Mouse (Mus musculus): ENCODE results near the gene Acaca. TPM values are rescaled to one million over a fixed set of nuclear protein-coding genes. Genes with fewer than 3 reads are reported as not detected.
"Not testable (repeated sequence)": the region's sequence is repeated elsewhere in the genome, so short reads cannot be mapped to it uniquely, and the experiment has no call there.

Gene Acaca
- total RNA-seq, 2 experiments from 2014 or later: 11.4 to 12.5 TPM

- no peak for DNase-seq
- intact Hi-C loops (cut with DNase I): no loop called here
These were observed 176.0 kb downstream of the Acaca start for GRCm38 (mm10) chr11:84305474-84305873.

- intact Hi-C loops (cut with DNase I): no loop called here
- DNase-seq: no peak
These were observed 176.8 kb downstream of the Acaca start for GRCm38 (mm10) chr11:84306158-84306742.

DNA sequence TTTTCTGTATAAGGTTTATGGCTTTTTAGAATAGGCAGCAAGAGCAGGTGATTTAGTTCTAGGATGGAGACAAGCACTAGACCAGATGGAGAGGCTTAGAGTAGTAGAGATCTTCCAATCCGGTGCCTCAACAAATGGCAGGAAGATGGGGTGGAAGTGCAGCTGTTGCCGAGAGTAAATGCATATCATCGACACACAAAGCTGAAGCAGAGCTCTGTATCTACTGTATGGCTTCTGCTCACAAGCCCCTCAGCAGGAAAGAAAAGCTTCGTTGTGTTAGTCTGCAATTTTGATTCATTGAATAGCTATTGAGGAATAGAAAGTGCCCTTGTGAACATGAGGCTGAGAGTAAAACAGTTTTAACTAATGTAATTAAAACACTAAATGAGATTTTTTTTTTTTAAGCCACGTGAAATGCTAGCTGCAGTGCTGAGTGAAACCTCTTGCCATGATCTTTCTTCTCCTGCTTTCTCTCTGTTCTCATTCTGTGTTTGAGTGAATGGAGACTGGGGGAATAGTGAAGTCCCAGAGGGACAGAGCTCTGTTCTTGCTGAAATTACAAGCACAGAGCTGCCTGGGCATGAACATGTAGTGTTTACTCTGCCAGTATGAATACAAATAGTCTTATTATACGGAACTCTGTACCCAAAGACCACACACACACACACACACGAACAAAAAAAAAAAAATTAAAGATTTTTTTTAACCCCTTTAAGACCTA, 194.7 kb downstream of the Acaca start:
- intact Hi-C loops (cut with DNase I): no loop called here
- DNase-seq: no peak

DNA sequence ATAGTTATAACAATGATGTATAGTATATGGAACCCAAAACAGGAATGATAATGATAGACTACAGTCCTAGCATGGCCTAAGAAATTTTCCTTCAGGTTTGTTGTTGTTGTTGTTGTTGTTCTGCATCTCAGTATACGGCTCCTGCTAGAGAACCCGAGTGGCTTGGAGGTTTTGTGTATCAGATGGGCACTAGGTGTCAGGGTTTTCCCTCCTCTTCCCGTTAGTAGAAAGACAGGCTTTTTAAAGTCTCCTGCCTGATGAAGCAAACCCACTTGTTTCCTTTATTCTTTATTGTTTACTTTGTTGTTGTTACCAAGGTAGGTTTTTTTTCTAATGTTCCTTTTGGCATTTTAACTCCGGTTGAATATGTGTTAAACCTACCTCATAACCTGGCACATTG, 197.6 kb downstream of the Acaca start:
- intact Hi-C loops (cut with DNase I): no loop called here
- no peak for DNase-seq

DNA sequence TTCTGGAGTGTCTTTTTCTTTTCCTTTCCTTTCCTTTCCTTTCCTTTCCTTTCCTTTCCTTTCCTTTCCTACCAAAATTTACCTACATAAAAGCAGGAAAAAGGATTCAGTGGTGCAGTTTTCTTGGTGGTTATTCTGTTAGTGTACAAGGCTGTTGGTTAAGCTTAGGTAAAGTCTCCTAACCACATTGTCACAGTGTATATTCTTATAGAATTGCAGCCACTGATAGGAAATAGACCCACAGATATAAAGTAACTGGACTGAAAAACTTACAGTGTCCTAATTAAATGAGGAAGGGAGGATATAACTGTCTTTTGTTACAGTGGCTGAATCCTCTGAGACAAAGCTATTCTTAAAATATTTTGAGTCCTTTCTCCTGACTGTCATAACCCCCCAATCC, 202.9 kb downstream of the Acaca start:
- intact Hi-C loops (cut with DNase I): no loop called here

DNA sequence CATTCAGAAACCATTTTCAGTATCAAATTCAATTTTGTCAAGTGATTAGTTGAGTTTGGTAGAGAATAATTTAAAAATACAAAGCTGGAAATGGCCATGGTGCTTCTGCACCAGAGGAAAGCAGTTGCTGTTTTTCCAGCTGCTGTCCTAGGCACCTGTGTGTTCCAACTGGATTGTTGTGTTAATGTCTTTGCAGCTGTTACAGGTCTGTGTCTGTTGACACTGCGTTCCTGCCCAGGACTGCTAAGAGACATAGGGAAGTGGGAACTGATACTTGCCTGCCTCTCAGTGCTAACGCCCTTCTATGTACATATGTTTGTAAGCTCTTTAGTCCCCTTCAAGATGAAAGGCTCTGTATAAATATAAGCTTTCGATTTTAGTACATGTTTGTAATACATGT, 203.4 kb downstream of the Acaca start:
- intact Hi-C loops (cut with DNase I): no loop called here
- DNase-seq: no peak

More for the DNA sequence above, 202.9 kb downstream of the Acaca start:
- no peak for DNase-seq

GRCm38 (mm10) chr11:84338273-84338672, 208.8 kb downstream of the Acaca start:
- DNase-seq; intact Hi-C loops (cut with DNase I): not testable (repeated sequence)

DNA sequence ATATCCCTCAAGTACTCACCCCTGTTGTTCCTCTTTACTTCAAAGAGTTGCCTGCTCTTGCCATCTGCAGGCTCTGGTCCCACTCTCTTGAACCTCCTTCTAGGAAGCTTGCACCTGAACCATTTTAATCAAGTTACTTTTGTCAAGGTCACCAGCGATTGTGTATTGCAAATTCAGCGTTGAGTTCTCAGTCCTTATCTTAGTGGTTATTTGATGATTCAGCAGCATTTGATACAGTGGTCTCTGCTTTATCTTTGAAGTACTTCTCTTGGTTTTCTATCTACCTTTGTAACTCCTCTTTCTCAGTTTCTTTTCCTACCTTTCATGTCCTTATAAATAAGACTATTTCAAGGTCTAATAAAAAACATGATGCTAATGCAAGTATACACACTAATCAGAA, 211.2 kb downstream of the Acaca start:
- intact Hi-C loops (cut with DNase I): no loop called here
- no peak for DNase-seq

DNA sequence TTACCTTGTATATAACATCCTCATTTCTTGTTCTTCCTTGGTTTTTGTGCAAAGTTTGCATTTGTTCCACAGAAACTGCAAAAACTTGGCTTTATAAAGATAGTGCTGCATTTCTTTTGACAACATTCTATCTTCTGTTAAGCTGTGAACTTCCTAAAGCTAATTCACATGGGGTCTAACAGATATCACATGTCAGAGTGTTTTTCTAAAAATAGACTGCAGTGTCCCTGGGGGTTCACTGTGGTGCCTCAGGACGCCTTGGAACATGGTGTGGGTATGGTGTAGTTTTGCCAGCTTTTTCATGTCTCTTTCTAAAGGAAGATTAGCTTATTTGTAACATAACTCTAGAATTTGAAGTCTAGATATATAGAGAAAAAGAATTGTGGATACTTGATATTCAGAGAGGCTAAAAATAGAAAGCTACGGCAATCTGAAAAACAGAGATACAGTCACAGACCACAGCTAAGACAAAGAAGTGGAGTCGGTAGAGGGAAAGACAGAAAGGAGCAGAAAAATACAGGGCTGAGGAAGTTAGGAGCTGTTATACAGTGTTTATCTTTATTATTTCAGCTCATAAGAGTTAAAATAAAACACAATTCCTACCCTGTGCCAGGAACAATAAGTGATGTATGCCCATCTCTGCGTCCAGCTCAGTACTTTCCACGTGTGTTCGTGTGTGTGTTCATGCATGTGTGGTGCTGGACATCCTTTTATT, 215.2 kb downstream of the Acaca start:
- intact Hi-C loops (cut with DNase I): no loop called here
- no peak for DNase-seq

DNA sequence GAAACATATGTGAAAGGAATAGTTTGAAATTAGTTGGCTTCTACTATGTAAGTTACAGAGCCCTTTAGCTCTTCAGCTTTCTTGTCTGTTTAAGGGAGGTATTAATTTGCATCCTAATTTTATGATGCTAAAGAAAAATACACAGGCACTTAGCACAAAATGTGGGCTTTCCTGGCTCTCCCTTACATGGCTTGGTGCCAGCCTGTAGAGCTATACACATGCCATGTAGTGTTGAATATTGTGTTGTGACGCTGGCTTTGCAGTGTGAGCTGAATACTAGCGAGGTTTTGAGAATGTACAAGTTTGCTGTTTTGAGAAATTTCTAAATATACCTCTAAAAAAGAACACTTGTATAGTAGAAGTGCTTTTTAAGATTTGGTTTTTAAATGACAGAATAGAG, 218.3 kb downstream of the Acaca start:
- no peak for DNase-seq
- intact Hi-C loops (cut with DNase I): no loop called here

GRCm38 (mm10) chr11:84348843-84349825, 219.7 kb downstream of the Acaca start:
- intact Hi-C loops (cut with DNase I): no loop called here

DNA sequence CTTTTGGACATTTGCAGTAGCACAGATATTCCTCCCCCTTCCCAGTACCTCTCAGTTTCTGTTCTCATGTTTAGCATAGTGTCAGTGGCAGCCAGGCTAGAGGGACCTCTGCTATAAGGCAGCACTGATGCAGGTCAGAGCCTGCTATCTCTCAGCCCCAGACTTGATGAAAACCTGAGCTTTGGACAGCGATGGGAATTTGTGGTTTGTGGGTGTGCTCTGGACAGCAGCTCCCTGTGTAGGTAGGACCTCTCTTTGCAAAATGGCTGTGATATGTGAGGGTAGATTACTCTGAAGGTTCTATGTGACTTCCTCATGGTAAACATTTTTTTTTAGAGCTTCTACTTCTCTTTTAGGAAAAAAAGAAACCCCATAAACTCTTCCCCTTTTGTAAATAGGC, 221.7 kb downstream of the Acaca start:
- DNase-seq: no peak
- intact Hi-C loops (cut with DNase I): no loop called here

More at GRCm38 (mm10) chr11:84348843-84349825, 219.7 kb downstream of the Acaca start:
- no peak for DNase-seq

DNA sequence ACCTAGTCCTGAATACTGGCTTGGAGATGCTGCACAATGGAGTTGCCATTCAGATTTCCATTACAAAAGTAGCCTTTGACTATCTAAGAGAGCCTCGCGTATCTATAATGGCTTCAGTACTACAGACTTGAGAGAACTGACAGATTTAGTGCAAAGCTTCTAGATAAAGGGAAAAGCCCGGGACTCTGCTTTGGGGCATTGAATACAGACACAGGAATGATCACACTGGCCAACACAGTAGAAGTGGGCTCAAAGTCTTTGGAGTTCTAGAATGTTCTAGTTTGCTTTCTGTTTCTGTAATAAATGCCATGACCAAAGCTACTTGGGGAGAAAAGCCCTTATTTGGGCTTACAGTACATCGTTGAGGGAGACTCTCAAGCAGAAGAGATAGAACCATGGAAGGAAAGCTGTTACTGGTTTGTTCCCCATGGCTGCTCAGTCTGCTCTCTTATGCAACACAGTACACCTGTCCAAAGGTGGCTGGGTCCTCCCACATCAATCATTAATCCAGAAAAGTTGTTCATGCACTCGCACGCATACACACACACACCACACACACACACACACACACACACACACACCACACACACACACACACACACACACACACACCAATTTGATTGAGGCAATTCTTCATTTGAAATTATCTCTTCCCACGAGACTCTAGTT, 223.7 kb downstream of the Acaca start:
- intact Hi-C loops (cut with DNase I): no loop called here
- DNase-seq: no peak

- intact Hi-C loops (cut with DNase I): no loop called here
These were observed 227.8 kb downstream of the Acaca start for GRCm38 (mm10) chr11:84357304-84357703.

DNA sequence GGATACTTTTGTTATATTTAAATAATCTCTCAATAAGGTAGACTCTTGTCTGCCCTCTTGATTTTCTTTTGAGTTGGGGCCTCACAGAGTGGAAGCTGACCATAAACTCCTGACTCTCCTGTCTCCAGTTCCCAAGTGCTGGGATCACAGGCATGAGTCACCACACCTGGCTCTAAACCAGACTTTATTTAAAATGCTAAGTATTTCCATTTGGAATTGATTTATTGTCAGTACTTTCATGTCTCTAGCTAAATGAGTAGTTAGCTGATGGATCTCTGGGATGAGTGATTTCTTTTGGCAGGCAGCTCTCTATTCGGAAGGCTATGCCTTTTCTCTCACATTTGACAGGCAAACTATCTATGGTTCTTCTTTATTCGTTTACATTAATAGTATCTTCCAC, 228.3 kb downstream of the Acaca start:
- intact Hi-C loops (cut with DNase I): no loop called here
- DNase-seq: no peak

More at GRCm38 (mm10) chr11:84357304-84357703, 227.8 kb downstream of the Acaca start:
- no peak for DNase-seq

GRCm38 (mm10) chr11:84361551-84361950, 232.1 kb downstream of the Acaca start:
- DNase-seq: no peak
- intact Hi-C loops (cut with DNase I): no loop called here

DNA sequence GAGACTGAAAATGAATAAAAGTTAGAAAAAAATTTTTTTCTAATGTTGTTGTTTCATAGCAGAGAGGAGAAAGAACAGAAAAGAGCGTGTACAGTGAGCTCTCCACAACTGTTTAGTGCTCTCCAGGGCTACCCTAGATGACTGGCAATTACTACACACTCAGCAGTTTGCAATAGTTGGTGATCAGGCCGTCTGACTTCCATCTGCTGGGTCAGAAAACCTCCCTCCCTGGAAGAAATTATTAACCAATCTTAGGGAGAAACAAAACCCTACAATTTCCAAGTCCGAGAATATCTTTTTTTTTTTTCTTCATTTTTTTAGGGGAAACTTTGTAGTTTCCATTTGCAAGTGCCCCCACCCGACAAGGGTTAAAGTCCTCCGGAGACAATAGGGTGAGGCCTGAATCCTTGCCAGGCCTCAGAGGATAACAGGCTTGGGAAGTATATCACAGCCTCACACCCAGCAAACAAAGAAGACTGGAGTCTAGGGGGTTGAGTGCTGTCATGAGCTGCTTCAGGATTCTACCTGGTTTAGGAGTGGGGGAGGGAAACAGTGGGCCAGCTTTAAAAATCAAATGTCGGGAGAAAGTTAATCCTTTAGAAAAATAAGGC, 233.3 kb downstream of the Acaca start:
- intact Hi-C loops (cut with DNase I): no loop called here
- no peak for DNase-seq

DNA sequence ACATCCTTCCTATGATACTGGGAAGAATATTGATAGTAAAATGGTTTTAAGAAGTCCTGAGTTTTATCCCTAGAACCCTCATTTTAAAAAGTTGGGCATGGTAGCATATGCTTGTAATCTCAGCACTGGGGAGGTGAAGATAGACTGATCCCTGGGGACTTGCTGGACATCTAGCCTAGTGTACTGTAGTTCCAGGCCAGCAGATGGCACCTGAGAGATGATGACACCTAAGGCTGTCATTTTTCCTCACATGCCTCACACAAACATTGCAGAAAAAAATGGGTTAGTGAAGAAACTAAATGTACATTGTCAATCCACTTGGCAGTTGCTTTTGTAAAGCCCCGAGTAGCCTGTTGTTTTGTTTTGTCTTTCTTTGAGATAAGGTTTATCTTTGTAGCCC, 235.8 kb downstream of the Acaca start:
- DNase-seq: no peak
- intact Hi-C loops (cut with DNase I): no loop called here

DNA sequence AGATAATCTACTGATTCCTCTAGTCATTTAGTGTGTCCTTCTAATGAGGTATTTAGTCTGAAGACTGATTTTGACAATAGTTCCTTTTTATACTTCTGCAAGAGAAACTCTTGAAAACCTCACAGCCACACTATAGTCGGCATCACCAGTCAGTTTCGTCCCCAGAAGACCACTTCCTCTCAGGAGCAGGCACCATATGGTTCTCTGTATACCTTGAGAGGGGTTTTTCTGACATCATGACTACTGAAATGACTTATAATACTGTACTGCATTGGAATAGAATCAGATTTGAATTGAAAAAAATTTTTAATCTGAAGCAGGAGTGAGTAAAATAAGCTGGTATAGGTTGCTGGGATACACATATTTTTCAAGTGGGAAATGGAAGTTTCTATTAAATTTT, 239.4 kb downstream of the Acaca start:
- no peak for DNase-seq
- intact Hi-C loops (cut with DNase I): no loop called here

- no peak for DNase-seq
- intact Hi-C loops (cut with DNase I): no loop called here
These were observed 243.7 kb downstream of the Acaca start for GRCm38 (mm10) chr11:84373122-84373521.

All from heart, postnatal 14 days (tissue).